Mouse (Mus musculus): ENCODE measurements around the gene Eln. TPM values are rescaled to one million over a fixed set of nuclear protein-coding genes. Genes with fewer than 3 reads are reported as not detected.
A peak's percentile ranks its signal among the peaks of the same experiment; 100 is the strongest.

Eln gene
- total RNA-seq, 1 experiment: 0.98 TPM

GRCm38 (mm10) chr5:134668495-134668894 is 78.6 kb downstream of the Eln start:
- peaks cover 0 to 6% of the 10 kb centered on the region in 2 experiments; a peak in 1 of 4 replicates for H3K4me1 ChIP-seq (ENCODE audit: control insufficient read depth in 2 of 2, insufficient read depth in 2 of 2, low read length in 2 of 2, poor library complexity in 1 of 2)
- in situ Hi-C loops (cut with MboI; ENCODE audit: low sequenced_read_pairs in 2 of 2, unreplicated experiment in 2 of 2): no loop called here
- no peaks in the 10 kb centered on the region for H3K9me3 ChIP-seq (ENCODE audit: control insufficient read depth, insufficient read depth, low read depth, low read length)
- peak overlapping the region; percentile 31 to 49; a peak in 3 of 4 replicates for H3K4me3 ChIP-seq (ENCODE audit: insufficient read depth in 1 of 2, low read depth in 1 of 2, low read length in 2 of 2, poor library complexity in 1 of 2, severe bottlenecking in 1 of 2)
- TF ChIP-seq ZNF384 (IDR thresholded peaks at IDR 0.05; ENCODE audit: low read depth, low read length) (no peak), HCFC1 (IDR thresholded peaks at IDR 0.05; ENCODE audit: borderline replicate concordance, insufficient read depth, low read length) (no peak), ZC3H11A (IDR thresholded peaks at IDR 0.05; ENCODE audit: borderline replicate concordance, low read depth, low read length) (no peak)
- peak; percentile 89 for DNase-seq (ENCODE audit: low read depth, low spot score)
- peaks cover 18% of the 10 kb centered on the region; the same call in 1 of the 2 replicates for H3K36me3 ChIP-seq (ENCODE audit: control insufficient read depth, insufficient read depth, low read length, poor library complexity, severe bottlenecking)
- no peak overlapping the region for H3K27ac ChIP-seq (ENCODE audit: insufficient read depth, low read depth, low read length, poor library complexity, severe bottlenecking)
- peak overlapping the region; percentile 53; the same call in 1 of the 2 replicates for H3K9ac ChIP-seq (ENCODE audit: insufficient read depth, low read depth, low read length, poor library complexity, severe bottlenecking)

GRCm38 (mm10) chr5:134656708-134657107 is 90.4 kb downstream of the Eln start:
- DNase-seq (ENCODE audit: low read depth, low spot score): no peak
- no peak overlapping the region for H3K4me3 ChIP-seq (ENCODE audit: insufficient read depth in 1 of 2, low read depth in 1 of 2, low read length in 2 of 2, poor library complexity in 1 of 2, severe bottlenecking in 1 of 2)
- no peaks in the 10 kb centered on the region for H3K9me3 ChIP-seq (ENCODE audit: control insufficient read depth, insufficient read depth, low read depth, low read length)
- H3K4me1 ChIP-seq (ENCODE audit: control insufficient read depth in 2 of 2, insufficient read depth in 2 of 2, low read length in 2 of 2, poor library complexity in 1 of 2): peaks cover 0 to 8% of the 10 kb centered on the region in 2 experiments; a peak in 1 of 4 replicates
- no peak overlapping the region for H3K27ac ChIP-seq (ENCODE audit: insufficient read depth, low read depth, low read length, poor library complexity, severe bottlenecking)
- peaks cover 1% of the 10 kb centered on the region; the same call in 1 of the 2 replicates for H3K36me3 ChIP-seq (ENCODE audit: control insufficient read depth, insufficient read depth, low read length, poor library complexity, severe bottlenecking)
- H3K9ac ChIP-seq (ENCODE audit: insufficient read depth, low read depth, low read length, poor library complexity, severe bottlenecking): no peak overlapping the region
- TF ChIP-seq MAFK (IDR thresholded peaks at IDR 0.05; ENCODE audit: insufficient read depth, low read depth, low read length) (no peak), HCFC1 (IDR thresholded peaks at IDR 0.05; ENCODE audit: borderline replicate concordance, insufficient read depth, low read length) (no peak), CHD2 (IDR thresholded peaks at IDR 0.05; ENCODE audit: low read depth, low read length) (no peak), ZC3H11A (IDR thresholded peaks at IDR 0.05; ENCODE audit: borderline replicate concordance, low read depth, low read length) (no peak), ZNF384 (IDR thresholded peaks at IDR 0.05; ENCODE audit: low read depth, low read length) (no peak)
- in situ Hi-C loops (cut with MboI; ENCODE audit: low sequenced_read_pairs in 2 of 2, unreplicated experiment in 2 of 2): no loop called here

Other genes with a start within 250 kb of the Eln start
- 7.9 and 10.5 TPM in 2 replicates for gene Clip2, start 194.9 kb downstream of the Eln start, total RNA-seq (2012; rRNA removed)
- 0.16 and 0.18 TPM in 2 replicates for gene Syna, start 187.2 kb downstream of the Eln start, total RNA-seq (2012; rRNA removed)
- 165 and 168 TPM in 2 replicates for gene Rfc2, start 166.0 kb downstream of the Eln start, total RNA-seq (2012; rRNA removed)
- gene Lat2, start 132.3 kb downstream of the Eln start, total RNA-seq (2012; rRNA removed): 3.6 and 4.3 TPM in 2 replicates
- 263 and 322 TPM in 2 replicates for gene Eif4h, start 107.8 kb downstream of the Eln start, total RNA-seq (2012; rRNA removed)
- gene Limk1, start 58.7 kb downstream of the Eln start, total RNA-seq (2012; rRNA removed): 14.0 and 15.9 TPM in 2 replicates
- gene Tmem270, start 159.4 kb upstream of the Eln start, total RNA-seq (2012; rRNA removed): not detected in 2 replicates
- not detected in 2 replicates for gene Cldn13, start 168.2 kb upstream of the Eln start, total RNA-seq (2012; rRNA removed)
- 15.6 and 17.3 TPM in 2 replicates for gene Mettl27, start 185.0 kb upstream of the Eln start, total RNA-seq (2012; rRNA removed)
- 150 and 350 TPM in 2 replicates for gene Cldn4, start 199.6 kb upstream of the Eln start, total RNA-seq (2012; rRNA removed)
- 8.4 and 24.1 TPM in 2 replicates for gene Cldn3, start 238.9 kb upstream of the Eln start, total RNA-seq (2012; rRNA removed)